Mouse (Mus musculus) heart, embryonic 11.5 days (tissue): ENCODE results near the gene Dnmt3a. TPM values are rescaled to one million over a fixed set of nuclear protein-coding genes. Genes with fewer than 3 reads are reported as not detected.

Experiments
- ATAC-seq: fragments of 200-750 bp; cut with Nextera tagmentation; replicated peaks from 2 replicates; pipeline ENCODE4 v1.8.0; 2017; ENCODE audit warnings: moderate library complexity; ENCODE audit not compliant: insufficient number of reproducible peaks, low FRiP score, low TSS enrichment
- H3K27ac ChIP-seq: fragments of 300-500 bp; sonication (generic); 2 replicates; pipeline ENCODE4 v1.5.1; 2014; ENCODE audit warnings: mild to moderate bottlenecking, low read depth, low read length
- H3K27me3 ChIP-seq: fragments of 300-500 bp; sonication (generic); 2 replicates; pipeline ENCODE4 v1.6.1; 2014; ENCODE audit warnings: mild to moderate bottlenecking, low read length, mixed read lengths; ENCODE audit not compliant: control insufficient read depth, insufficient read depth
- H3K36me3 ChIP-seq: fragments of 300-500 bp; sonication (generic); 2 replicates; pipeline ENCODE4 v1.6.1; 2014; ENCODE audit warnings: mild to moderate bottlenecking, low read length, moderate library complexity, mixed read lengths; ENCODE audit not compliant: control insufficient read depth, insufficient read depth
- H3K4me1 ChIP-seq: fragments of 300-500 bp; sonication (generic); 2 replicates; pipeline ENCODE4 v1.6.1; 2014; ENCODE audit warnings: low read length; ENCODE audit not compliant: control insufficient read depth, insufficient read depth
- H3K4me2 ChIP-seq: fragments of 300-500 bp; sonication (generic); 2 replicates; pipeline ENCODE4 v1.6.1; 2014; ENCODE audit warnings: mild to moderate bottlenecking, moderate library complexity
- H3K4me3 ChIP-seq: fragments of 300-500 bp; sonication (generic); 2 replicates; pipeline ENCODE4 v1.5.1; 2014; ENCODE audit warnings: low read depth, low read length
- H3K9ac ChIP-seq: fragments of 300-500 bp; sonication (generic); 2 replicates; pipeline ENCODE4 v1.6.1; 2014; ENCODE audit warnings: mild to moderate bottlenecking, low read depth, low read length, moderate library complexity
- H3K9me3 ChIP-seq: fragments of 300-500 bp; sonication (generic); replicated peaks from 2 replicates; pipeline ENCODE4 v1.6.1; 2016; ENCODE audit warnings: low read length; ENCODE audit not compliant: control insufficient read depth
- WGBS: fragments of 180-500 bp; shearing (Covaris S2); extraction: QIAGEN DNeasy Blood & Tissue Kit; methylation state at CpG from one replicate; pipeline ENCODE4 v1.1.7; 2014; ENCODE audit not compliant: insufficient replicate concordance; 5-methylcytosine and 5-hydroxymethylcytosine counted together
- polyA plus RNA-seq: library from polyadenylated mRNA; unstranded; fragments of >200 nt; fragmentation: Nextera tagmentation; extraction: Ambion mirVana; gene quantifications from 2 replicates; pipeline ENCODE4 v1.2.1, GENCODE M21; 2014

The Dnmt3a gene
- polyA plus RNA-seq, 1 experiment from 2014 or later, result 55.1 TPM

DNA sequence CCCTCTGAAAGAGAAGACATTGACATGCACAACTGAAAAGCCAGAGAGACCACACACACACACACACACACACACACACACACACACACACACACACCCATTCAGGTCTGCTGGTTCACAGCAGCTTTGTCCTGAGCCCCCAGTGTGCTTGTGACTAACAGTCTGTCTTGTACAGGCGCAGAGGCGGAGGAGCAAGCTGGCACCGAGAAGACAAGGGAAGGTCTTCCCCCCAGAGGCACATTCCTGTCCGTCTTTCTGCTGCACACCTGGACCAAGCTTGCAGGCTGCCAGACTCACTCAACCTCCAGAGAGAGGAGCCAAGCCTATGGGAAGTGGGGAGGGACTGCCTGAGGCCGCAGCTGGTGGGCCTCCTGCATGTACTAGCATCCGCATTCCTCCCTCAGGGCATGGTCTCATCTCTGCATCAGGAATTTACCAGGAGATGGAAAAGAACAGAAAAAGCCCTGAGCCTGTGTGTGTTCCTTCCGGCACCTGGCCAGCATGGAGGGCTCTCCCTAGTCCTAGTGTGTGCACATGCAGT, 24.8 kb upstream of the Dnmt3a start:
- 24% methylated on average over 7 of the region's 7 CpGs for WGBS
- Histone ChIP-seq H3K4me3 (no peak overlapping the region), H3K4me1 (peaks cover 50% of the 10 kb centered on the region), H3K27ac (peak overlapping the region; percentile 97), H3K4me2 (peak overlapping the region; percentile 48), H3K9me3 (no peaks in the 10 kb centered on the region), H3K9ac (peak overlapping the region; percentile 54), H3K36me3 (no peaks in the 10 kb centered on the region), H3K27me3 (no peaks in the 10 kb centered on the region)
- ATAC-seq, result peak; percentile 70; the same call in 1 of the 2 replicates

DNA sequence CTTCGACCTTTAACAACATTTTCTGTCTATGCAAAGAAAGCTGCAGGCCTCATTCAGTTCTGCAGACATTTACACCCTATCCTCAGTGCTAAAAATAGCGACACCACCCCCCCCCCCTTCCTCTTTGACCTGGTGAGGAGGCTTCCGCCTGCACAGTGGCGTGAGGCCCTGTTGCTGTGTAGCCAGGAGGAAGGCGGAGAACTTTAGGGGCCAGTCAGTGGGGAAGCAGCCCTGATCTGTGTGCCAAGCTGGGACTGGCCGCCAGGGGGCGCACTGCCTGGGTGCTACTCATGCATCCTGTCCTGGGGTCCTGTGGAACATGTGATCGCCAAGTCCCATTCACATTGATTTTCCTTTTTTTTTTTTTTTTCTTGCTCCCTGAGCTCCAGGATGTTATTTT, 24.3 kb upstream of the Dnmt3a start:
- H3K4me1 ChIP-seq, result peaks cover 50% of the 10 kb centered on the region

DNA sequence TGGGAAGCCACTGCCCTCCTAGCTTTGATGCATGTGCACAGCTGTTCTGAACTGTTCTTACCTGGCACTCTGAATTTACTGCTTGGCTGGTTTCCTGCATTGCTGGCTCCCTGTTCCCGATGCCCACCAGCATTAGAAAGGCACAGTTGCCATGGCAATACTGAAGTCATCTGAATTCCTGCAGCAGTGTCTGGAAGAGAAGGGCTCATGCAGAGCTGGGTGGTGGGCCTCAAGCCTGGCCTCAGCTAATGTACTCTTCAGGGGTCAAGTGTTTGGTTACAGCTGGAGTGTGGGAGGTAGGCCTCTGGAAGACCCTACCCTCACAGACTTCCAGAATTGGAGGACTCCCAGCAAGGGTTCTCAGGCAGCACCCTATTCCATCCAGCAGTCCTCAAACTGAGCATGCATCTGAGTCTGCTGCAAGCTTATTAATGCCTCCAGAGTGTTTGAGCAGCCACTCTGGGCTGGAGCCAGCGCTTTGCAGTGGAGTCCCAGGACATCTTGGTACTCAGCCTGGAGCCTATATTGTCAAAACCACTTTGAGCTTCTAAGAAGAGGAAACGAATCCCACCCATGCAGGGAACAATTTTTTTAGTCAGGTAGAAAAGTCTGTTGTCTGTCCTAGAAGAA, 22.5 kb upstream of the Dnmt3a start:
- no peaks in the 10 kb centered on the region for H3K9me3 ChIP-seq
- H3K4me2 ChIP-seq, result no peak overlapping the region
- no peak overlapping the region for H3K27ac ChIP-seq
- no peaks in the 10 kb centered on the region for H3K36me3 ChIP-seq
- no peaks in the 10 kb centered on the region for H3K27me3 ChIP-seq
- 66% methylated on average over 3 of the region's 3 CpGs for WGBS
- H3K4me1 ChIP-seq, result peaks cover 62% of the 10 kb centered on the region
- no peak for ATAC-seq
- no peak overlapping the region for H3K4me3 ChIP-seq
- H3K9ac ChIP-seq, result no peak overlapping the region

More for the DNA sequence above, 24.3 kb upstream of the Dnmt3a start:
- Histone ChIP-seq H3K4me2 (peak overlapping the region; percentile 48; the same call in 1 of the 2 replicates), H3K36me3 (no peaks in the 10 kb centered on the region), H3K9ac (no peak overlapping the region), H3K4me3 (no peak overlapping the region), H3K9me3 (no peaks in the 10 kb centered on the region), H3K27me3 (no peaks in the 10 kb centered on the region), H3K27ac (peak overlapping the region; percentile 97)
- WGBS, result 5% methylated on average over 8 of the region's 8 CpGs
- ATAC-seq, result peak; percentile 80

DNA sequence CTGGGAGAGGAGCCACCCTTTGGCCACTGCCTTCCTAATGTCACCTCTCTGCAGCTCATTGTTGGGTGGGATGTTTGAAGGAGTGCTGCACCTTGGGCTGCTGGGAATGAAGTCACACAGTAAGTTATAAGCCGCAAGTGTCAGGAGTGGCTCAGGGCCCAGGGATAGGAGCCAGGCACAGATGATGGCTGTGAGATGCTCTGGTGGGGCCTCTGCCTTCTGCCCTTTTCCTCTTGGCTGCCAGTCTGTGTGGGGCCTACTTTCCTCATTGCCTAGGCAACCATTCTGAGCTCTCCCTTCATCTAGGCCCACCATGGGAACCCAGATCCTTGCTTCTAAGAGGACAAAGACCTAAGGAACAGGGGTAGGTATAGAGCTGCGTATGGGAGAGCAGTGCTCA, 21.5 kb upstream of the Dnmt3a start:
- Histone ChIP-seq H3K4me1 (peaks cover 66% of the 10 kb centered on the region), H3K27ac (no peak overlapping the region), H3K27me3 (no peaks in the 10 kb centered on the region), H3K4me3 (no peak overlapping the region), H3K9ac (no peak overlapping the region), H3K4me2 (no peak overlapping the region), H3K36me3 (no peaks in the 10 kb centered on the region), H3K9me3 (no peaks in the 10 kb centered on the region)
- no peak for ATAC-seq
- 76% methylated on average over 2 of the region's 2 CpGs for WGBS

DNA sequence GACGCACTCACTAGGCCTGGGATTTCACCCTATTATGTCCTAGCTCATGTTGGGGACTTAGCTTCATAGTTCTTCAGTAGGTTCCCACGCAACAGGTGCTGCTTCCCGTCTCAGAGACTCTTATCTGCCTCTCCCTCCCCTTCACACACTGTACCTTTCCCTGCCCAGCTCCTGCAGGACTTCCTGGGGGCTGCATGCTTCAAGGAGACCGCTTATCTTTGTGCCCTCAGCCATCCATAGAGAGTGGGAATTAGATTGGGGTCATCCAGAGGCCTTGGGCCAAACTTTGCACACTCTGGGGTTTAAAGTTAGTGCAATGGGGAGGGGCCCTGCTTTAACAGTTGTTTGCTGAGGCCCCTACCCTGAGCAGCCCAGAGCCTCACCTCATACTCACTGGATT, 21.1 kb upstream of the Dnmt3a start:
- no peak overlapping the region for H3K9ac ChIP-seq
- no peaks in the 10 kb centered on the region for H3K27me3 ChIP-seq
- H3K27ac ChIP-seq, result no peak overlapping the region
- no peak overlapping the region for H3K4me2 ChIP-seq
- H3K4me3 ChIP-seq, result no peak overlapping the region
- H3K36me3 ChIP-seq, result no peaks in the 10 kb centered on the region
- WGBS, result 46% methylated on average over 4 of the region's 4 CpGs
- ATAC-seq, result no peak
- no peaks in the 10 kb centered on the region for H3K9me3 ChIP-seq
- peaks cover 61% of the 10 kb centered on the region for H3K4me1 ChIP-seq

DNA sequence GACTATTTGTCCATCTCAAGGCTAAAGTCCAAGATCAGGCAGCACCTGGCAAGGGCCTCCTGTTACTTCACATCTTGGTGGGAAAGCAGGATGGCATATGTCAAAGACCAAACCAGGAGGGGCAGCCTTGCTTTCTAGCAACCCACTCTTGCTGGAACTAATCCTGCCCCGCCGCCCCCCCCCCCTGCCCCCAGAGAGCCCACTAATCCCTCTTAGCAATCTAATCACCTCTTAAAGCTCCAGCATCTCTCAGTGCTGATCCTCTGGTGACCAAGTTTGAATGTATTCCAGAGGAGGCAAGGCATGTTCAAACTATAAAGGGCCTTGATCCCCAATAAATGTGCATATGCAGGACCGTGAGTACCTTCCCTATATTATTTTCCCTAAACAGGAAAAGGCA, 18.8 kb upstream of the Dnmt3a start:
- H3K27ac ChIP-seq, result no peak overlapping the region
- peaks cover 44% of the 10 kb centered on the region for H3K4me1 ChIP-seq
- H3K4me3 ChIP-seq, result no peak overlapping the region
- WGBS, result 24% methylated on average over 3 of the region's 3 CpGs
- H3K4me2 ChIP-seq, result no peak overlapping the region
- no peaks in the 10 kb centered on the region for H3K27me3 ChIP-seq
- no peaks in the 10 kb centered on the region for H3K9me3 ChIP-seq
- H3K9ac ChIP-seq, result no peak overlapping the region
- ATAC-seq, result no peak
- no peaks in the 10 kb centered on the region for H3K36me3 ChIP-seq

DNA sequence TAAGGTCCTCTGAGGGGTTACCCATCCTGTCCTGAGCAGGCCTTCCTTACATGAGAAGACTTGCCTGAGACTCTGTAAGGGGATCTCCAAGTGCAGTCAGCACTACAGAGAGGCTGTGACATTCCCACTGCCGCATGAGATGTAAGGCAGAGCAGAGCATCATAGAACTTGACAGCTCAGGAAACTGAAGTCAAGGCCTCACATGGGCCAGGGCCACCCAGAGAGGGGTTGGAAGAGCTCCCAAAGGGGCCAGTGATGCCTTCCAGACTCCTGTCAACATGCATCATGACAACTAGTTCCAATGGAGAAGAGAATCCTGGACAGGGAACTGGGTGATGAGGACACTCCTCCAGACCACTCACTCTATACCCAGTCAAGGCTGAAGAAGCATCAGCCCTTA, 18.3 kb upstream of the Dnmt3a start:
- H3K27ac ChIP-seq, result 0 out of 2 replicates have a peak overlapping the region, but pooled peaks have one; percentile 63
- no peak for ATAC-seq
- no peak overlapping the region for H3K4me3 ChIP-seq
- H3K4me2 ChIP-seq, result no peak overlapping the region
- H3K36me3 ChIP-seq, result no peaks in the 10 kb centered on the region
- H3K4me1 ChIP-seq, result peaks cover 42% of the 10 kb centered on the region
- no peak overlapping the region for H3K9ac ChIP-seq
- H3K27me3 ChIP-seq, result no peaks in the 10 kb centered on the region
- no peaks in the 10 kb centered on the region for H3K9me3 ChIP-seq
- 25% methylated on average over 1 of the region's 1 CpGs for WGBS

DNA sequence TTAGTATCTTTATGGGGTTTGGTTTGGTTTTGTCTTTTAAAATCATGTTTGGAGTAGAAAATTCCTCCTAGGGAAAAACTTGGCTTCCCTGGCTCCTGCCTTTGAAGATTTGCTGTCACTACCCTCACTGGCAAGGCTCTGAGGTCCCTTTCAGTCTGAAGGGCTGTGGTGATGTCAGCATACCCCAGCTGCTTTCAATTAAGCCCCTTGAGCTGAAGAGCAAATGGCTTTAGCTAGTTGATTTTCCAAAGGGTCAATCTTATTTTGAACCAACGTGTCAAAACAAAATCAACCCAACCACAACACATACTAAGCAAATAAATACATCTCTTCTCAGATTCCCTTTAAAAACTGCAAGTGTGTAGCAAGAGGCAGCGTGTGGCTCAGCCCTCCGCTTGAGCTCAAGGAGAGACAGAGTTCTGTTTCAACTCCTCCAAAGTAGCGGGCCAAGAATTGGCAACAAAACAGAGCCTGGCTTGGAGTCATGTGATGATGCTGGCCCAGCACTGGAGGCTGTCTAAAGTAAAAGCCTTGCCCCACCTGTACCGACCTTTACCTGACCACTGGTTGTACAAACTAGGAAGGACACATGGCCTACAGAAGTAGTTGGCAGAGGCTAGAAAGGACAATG, 17.3 kb upstream of the Dnmt3a start:
- H3K4me3 ChIP-seq, result no peak overlapping the region
- H3K4me1 ChIP-seq, result peaks cover 32% of the 10 kb centered on the region
- H3K9ac ChIP-seq, result no peak overlapping the region
- no peaks in the 10 kb centered on the region for H3K36me3 ChIP-seq
- H3K4me2 ChIP-seq, result no peak overlapping the region
- WGBS, result 53% methylated on average over 5 of the region's 5 CpGs
- peak overlapping the region; percentile 63; the same call in 1 of the 2 replicates for H3K27ac ChIP-seq
- no peaks in the 10 kb centered on the region for H3K9me3 ChIP-seq
- no peaks in the 10 kb centered on the region for H3K27me3 ChIP-seq
- no peak for ATAC-seq
